Mouse (Mus musculus) brain, embryonic 14.5 days (tissue): ENCODE data around the gene Afap1.

Experiments
- CTCF ChIP-seq: fragments of 200-500 bp; IDR thresholded peaks from 2 replicates; pipeline ENCODE4 v1.5.1; 2012; ENCODE audit warnings: inconsistent platforms, mild to moderate bottlenecking, moderate library complexity, borderline replicate concordance; ENCODE audit not compliant: insufficient read depth, insufficient read length; ENCODE audit errors: extremely low read depth
- POLR2A ChIP-seq: fragments of 200-500 bp; IDR thresholded peaks from 2 replicates; pipeline ENCODE4 v1.6.1; 2012; ENCODE audit warnings: mild to moderate bottlenecking, inconsistent platforms, borderline replicate concordance; ENCODE audit not compliant: poor library complexity, insufficient read depth, insufficient read length, severe bottlenecking; ENCODE audit errors: extremely low read depth

- no peak for TF ChIP-seq CTCF
- TF ChIP-seq POLR2A, result no peak
Measured at GRCm38 (mm10) chr5:35873382-35873781, 19.7 kb upstream of the Afap1 start.
